Mouse (Mus musculus) CD8-positive naive resting alpha-beta T cell, adult 2 months (primary cell): ENCODE measurements around the gene Vmn1r171.
"Not testable (repeated sequence)": the region's sequence is repeated elsewhere in the genome, so short reads cannot be mapped to it uniquely, and the experiment has no call there.

Experiments used
- DNase-seq, 2 experiments: peaks; one replicate each; pipeline ENCODE4 v3.0.0; 2022; ENCODE audit warnings: low read depth in 2 of 2, low spot score in 2 of 2

Gene Vmn1r171

GRCm38 (mm10) chr7:23630422-23630821 is at the start of gene Vmn1r171:
Gene Vmn1r171 (plus strand): TSS chr7:23630722.
- DNase-seq, result no peak

GRCm38 (mm10) chr7:23605875-23606274 is 24.6 kb upstream of the Vmn1r171 start, which contains the start of gene Vmn1r170:
Gene Vmn1r170 (plus strand): TSS chr7:23606175.
- DNase-seq, result not testable (repeated sequence)

GRCm38 (mm10) chr7:23658016-23658415 is 27.5 kb downstream of the Vmn1r171 start, which contains the start of gene Vmn1r172:
Gene Vmn1r172 (plus strand): TSS chr7:23658316.
- DNase-seq, result no peak
